Mouse (Mus musculus) thymus, adult 2 months (tissue): ENCODE measurements at regions not wholly inside any gene's neighbourhood (a gene's known extent, or its start where the extent isn't known, plus 50 kb on each side); places are given as distances from the start of the nearest gene placed in this dataset.

Source experiments
- DNase-seq: peaks from one replicate; pipeline ENCODE4 v3.0.0; 2021
- H3K27ac ChIP-seq: fragments of 200-500 bp; 2 replicates; pipeline ENCODE4 v1.5.1; 2012; ENCODE audit warnings: low read length, control low read depth; ENCODE audit not compliant: control insufficient read depth, insufficient read depth
- H3K27me3 ChIP-seq: fragments of 200-500 bp; 2 replicates; pipeline ENCODE4 v1.6.1; 2012; ENCODE audit warnings: mild to moderate bottlenecking, low read length, moderate library complexity, mixed read lengths; ENCODE audit not compliant: control insufficient read depth, insufficient read depth
- H3K36me3 ChIP-seq: fragments of 200-500 bp; 2 replicates; pipeline ENCODE4 v1.6.1; 2012; ENCODE audit warnings: mild to moderate bottlenecking, low read length, moderate library complexity; ENCODE audit not compliant: control insufficient read depth, insufficient read depth
- H3K4me1 ChIP-seq: fragments of 200-500 bp; replicated peaks from 2 replicates; pipeline ENCODE4 v1.6.1; 2012; ENCODE audit warnings: low read length; ENCODE audit not compliant: control insufficient read depth, insufficient read depth
- H3K4me3 ChIP-seq: fragments of 200-500 bp; 2 replicates; pipeline ENCODE4 v1.5.1; 2012; ENCODE audit warnings: mild to moderate bottlenecking, low read length, control low read depth, moderate library complexity; ENCODE audit not compliant: control insufficient read depth, insufficient read depth
- CTCF ChIP-seq: fragments of 200-500 bp; IDR thresholded peaks from 2 replicates; pipeline ENCODE4 v1.5.1; 2012; ENCODE audit warnings: mild to moderate bottlenecking, control low read depth, low read length, moderate library complexity, borderline replicate concordance; ENCODE audit not compliant: control insufficient read depth, poor library complexity, insufficient read depth; ENCODE audit errors: extremely low read depth
- POLR2A ChIP-seq: fragments of 200-500 bp; IDR thresholded peaks from 2 replicates; pipeline ENCODE4 v1.6.1; 2012; ENCODE audit warnings: mild to moderate bottlenecking, low read length, control low read depth, moderate library complexity; ENCODE audit not compliant: control insufficient read depth, poor library complexity, insufficient read depth; ENCODE audit errors: extremely low read depth
- WGBS: fragments of 180-500 bp; shearing (Covaris S2); methylation state at CpG from one replicate; pipeline ENCODE4 v1.1.7; 2018; 5-methylcytosine and 5-hydroxymethylcytosine counted together

- DNase-seq = no peak
- Histone ChIP-seq H3K4me3 (no peak overlapping the region), H3K27ac (no peak overlapping the region), H3K4me1 (no peaks in the 10 kb centered on the region), H3K36me3 (no peaks in the 10 kb centered on the region), H3K27me3 (no peaks in the 10 kb centered on the region)
- TF ChIP-seq CTCF (no peak), POLR2A (no peak)
- 94% methylated on average over 4 of the region's 4 CpGs for WGBS
Observed at GRCm38 (mm10) chr13:101112176-101112575, 278.9 kb upstream of the Slc30a5 start.

GRCm38 (mm10) chr13:101111773-101112172 lies 278.5 kb upstream of the Slc30a5 start:
- WGBS = 87% methylated on average over 2 of the region's 2 CpGs
- H3K4me3 ChIP-seq = no peak overlapping the region
- H3K27ac ChIP-seq = no peak overlapping the region
- no peak for TF ChIP-seq CTCF
- TF ChIP-seq POLR2A = no peak
- no peak for DNase-seq
- no peaks in the 10 kb centered on the region for H3K4me1 ChIP-seq
- H3K36me3 ChIP-seq = no peaks in the 10 kb centered on the region
- no peaks in the 10 kb centered on the region for H3K27me3 ChIP-seq

- Histone ChIP-seq H3K36me3 (no peaks in the 10 kb centered on the region), H3K4me3 (no peak overlapping the region), H3K27ac (no peak overlapping the region), H3K4me1 (no peaks in the 10 kb centered on the region), H3K27me3 (no peaks in the 10 kb centered on the region)
- 75% methylated on average over 3 of the region's 3 CpGs for WGBS
- TF ChIP-seq POLR2A (no peak), CTCF (no peak)
- no peak for DNase-seq
Observed at GRCm38 (mm10) chr13:101100621-101101020, 267.4 kb upstream of the Slc30a5 start.

GRCm38 (mm10) chr13:101096856-101097255 lies 263.6 kb upstream of the Slc30a5 start:
- TF ChIP-seq POLR2A = no peak
- no peak for TF ChIP-seq CTCF
- no peaks in the 10 kb centered on the region for H3K4me1 ChIP-seq
- WGBS = 86% methylated on average over 1 of the region's 1 CpGs
- H3K4me3 ChIP-seq = no peak overlapping the region
- no peaks in the 10 kb centered on the region for H3K27me3 ChIP-seq
- no peak for DNase-seq
- no peaks in the 10 kb centered on the region for H3K36me3 ChIP-seq
- no peak overlapping the region for H3K27ac ChIP-seq

DNA sequence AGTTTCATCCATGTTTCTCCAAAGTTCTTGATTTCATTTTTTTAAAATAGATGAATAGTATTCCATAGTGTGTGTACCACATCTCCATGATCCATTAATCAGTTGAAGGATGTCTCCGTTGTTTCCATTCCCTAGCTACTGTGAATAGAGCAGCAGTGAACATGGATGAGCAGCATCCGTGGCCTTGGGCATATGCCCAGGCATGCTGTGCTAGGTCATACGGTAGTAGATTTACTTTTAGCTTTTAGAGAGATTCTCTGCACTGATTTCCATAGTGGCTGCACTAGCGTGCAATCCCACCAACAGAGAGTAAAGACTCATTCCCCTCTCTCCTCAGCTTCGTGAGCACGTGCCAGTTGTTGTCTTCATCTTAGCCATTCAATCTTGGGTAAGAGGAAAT lies 263.0 kb upstream of the Slc30a5 start:
- no peaks in the 10 kb centered on the region for H3K4me1 ChIP-seq
- H3K4me3 ChIP-seq = no peak overlapping the region
- TF ChIP-seq CTCF (no peak), POLR2A (no peak)
- H3K27me3 ChIP-seq = no peaks in the 10 kb centered on the region
- WGBS = 94% methylated on average over 6 of the region's 6 CpGs
- no peak overlapping the region for H3K27ac ChIP-seq
- H3K36me3 ChIP-seq = no peaks in the 10 kb centered on the region
- no peak for DNase-seq

DNA sequence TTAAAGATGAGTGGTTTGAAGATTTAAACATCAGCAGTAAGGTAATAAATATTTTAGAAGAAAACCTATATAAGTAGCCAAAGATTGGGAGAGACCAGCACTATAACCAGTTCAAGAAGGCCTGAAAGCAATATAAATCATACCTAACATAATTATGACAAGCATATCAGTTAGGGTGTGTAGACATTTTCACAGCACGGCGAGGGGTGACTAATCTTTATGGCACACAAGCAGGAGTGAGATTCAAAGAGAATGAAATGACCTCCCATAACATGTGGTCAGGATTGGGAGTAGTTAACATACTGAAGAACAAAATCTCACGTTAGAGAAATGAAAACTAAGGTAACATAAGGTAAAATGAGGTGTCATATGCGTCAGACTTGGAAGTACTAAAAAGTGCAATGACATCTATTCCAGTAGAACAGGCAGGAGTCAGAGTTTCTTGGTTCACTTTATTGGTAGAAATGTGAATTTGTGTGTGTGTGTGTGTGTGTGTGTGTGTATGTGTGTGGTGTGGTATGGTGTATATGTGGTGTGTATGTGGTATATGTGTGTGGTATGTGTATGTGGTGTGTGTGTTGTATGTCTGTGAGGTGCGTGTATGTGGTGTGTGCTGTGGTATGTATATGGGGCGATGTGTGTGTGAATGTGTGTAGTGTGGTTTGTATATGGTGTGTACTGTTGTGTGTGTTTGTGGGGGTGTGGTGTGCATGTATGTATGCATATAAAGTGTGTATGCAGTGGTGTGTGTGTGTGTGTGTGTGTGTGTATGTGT lies 262.0 kb upstream of the Slc30a5 start:
- TF ChIP-seq POLR2A (no peak), CTCF (no peak)
- H3K27ac ChIP-seq = no peak overlapping the region
- WGBS = 95% methylated on average over 6 of the region's 6 CpGs
- no peaks in the 10 kb centered on the region for H3K27me3 ChIP-seq
- no peaks in the 10 kb centered on the region for H3K4me1 ChIP-seq
- no peak for DNase-seq
- no peak overlapping the region for H3K4me3 ChIP-seq
- H3K36me3 ChIP-seq = no peaks in the 10 kb centered on the region

DNA sequence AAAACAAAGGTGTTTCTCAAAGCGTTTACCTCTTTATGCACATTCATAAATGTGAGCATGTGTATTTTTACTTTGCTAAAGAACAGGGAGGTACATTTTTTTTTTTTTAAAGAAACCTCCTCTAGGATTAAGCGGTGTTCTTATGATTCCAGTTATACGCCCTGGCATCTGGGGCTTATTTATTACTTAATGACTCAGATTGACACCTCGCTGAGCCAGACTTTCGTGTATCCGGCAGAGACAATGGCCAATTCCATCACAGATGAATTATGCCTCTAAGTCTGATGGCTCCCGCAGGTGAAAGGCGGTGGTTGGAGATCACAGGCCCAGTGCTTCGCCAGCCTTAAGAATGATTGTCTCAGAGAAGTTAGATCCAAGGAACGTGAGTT lies 259.5 kb upstream of the Slc30a5 start:
- no peak overlapping the region for H3K4me3 ChIP-seq
- TF ChIP-seq POLR2A (no peak), CTCF (no peak)
- H3K27ac ChIP-seq = no peak overlapping the region
- no peak for DNase-seq
- no peaks in the 10 kb centered on the region for H3K36me3 ChIP-seq
- H3K4me1 ChIP-seq = no peaks in the 10 kb centered on the region
- 95% methylated on average over 10 of the region's 10 CpGs for WGBS
- no peaks in the 10 kb centered on the region for H3K27me3 ChIP-seq
